Mouse (Mus musculus): ENCODE data around the gene Ube2z.

Gene Ube2z

GRCm38 (mm10) chr11:96058309-96058708 is 6.9 kb downstream of the Ube2z start:
- no peak for DNase-seq (ENCODE audit: low spot score in 2 of 2)

GRCm38 (mm10) chr11:96050854-96051253 is 14.3 kb downstream of the Ube2z start:
- no peak for DNase-seq (ENCODE audit: low spot score in 2 of 2)

DNA sequence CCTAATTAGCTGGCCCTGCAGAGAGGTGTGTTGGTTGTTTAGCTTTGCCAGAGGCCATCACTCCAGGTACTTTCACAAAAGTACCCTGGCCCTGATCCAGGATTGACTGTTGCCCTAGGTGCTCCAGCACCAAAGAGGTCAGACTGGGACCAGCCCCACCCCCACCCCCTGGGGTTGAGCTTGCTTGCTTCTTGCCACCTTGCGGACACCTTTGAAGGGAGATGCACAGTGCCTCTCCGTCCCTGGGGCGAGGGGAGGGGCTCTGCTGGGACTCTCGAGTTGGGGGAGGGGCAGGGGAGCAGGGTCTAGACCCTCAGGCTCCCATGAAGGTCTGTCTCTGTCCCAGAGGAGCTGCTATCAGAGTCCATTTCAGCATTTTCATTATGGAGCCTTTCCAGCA is 15.2 kb downstream of the Ube2z start:
- DNase-seq (ENCODE audit: low spot score in 2 of 2), result no peak

GRCm38 (mm10) chr11:96047469-96048373 is 17.5 kb downstream of the Ube2z start:
- DNase-seq (ENCODE audit: low spot score in 2 of 2), result no peak

GRCm38 (mm10) chr11:96046793-96047192 is 18.4 kb downstream of the Ube2z start:
- DNase-seq (ENCODE audit: low spot score in 2 of 2), result no peak

- no peak for DNase-seq (ENCODE audit: low spot score in 2 of 2)
Observed at GRCm38 (mm10) chr11:96046028-96046427, 19.2 kb downstream of the Ube2z start.

GRCm38 (mm10) chr11:96044803-96045567 is 20.2 kb downstream of the Ube2z start:
- DNase-seq (ENCODE audit: low spot score in 2 of 2), result no peak

- DNase-seq (ENCODE audit: low spot score in 2 of 2), result no peak
Observed at GRCm38 (mm10) chr11:96038560-96038959, 26.6 kb downstream of the Ube2z start.

- no peak for DNase-seq (ENCODE audit: low spot score in 2 of 2)
Observed at GRCm38 (mm10) chr11:96037499-96037898, 27.7 kb downstream of the Ube2z start.

DNA sequence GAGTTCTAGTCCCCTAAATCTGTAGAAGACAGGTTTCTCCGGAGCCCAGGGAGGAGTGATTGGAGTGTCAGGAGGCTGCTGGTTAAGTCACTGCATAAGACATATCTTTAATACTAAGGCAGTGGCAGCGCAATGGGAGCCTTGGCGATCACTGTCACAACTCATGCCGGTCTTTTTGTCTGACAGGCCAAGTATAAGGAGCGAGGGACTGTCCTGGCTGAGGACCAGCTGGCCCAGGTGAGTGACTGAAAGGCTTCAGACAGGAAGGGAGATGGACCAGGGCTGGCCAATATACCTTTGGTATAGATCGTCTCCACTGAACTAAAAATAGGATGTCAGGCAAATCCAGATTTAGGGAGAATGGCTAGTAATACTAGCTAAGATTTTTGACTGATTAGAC is 30.1 kb downstream of the Ube2z start:
- DNase-seq (ENCODE audit: low spot score in 2 of 2), result no peak

DNA sequence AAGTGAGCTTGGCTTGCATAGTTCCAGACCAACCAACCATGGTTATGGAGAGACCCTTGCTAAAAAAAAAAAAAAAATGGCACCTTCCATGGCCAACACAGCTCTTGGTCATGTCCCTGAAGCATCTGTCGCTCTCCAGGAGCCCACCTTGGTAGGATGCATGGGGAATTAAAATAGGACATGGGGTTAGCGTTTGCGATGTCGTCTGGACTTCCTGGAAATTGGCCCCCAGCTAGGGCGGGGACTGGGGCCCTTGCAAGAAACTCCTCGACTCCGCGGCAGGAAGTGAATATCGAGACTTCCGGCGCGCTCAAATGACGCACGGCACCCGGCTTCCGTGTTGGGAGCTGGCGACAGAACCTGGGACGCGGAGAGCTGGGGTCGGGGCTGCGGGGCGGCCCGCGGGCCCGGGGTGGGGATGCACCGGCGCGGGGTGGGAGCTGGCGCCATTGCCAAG is 30.6 kb downstream of the Ube2z start, which contains the start of gene Snf8:
Gene Snf8, plus strand, starts transcription at position 290 of the 457 bp plus-strand sequence.
- peak; percentile 92 to 94 for DNase-seq (ENCODE audit: low spot score in 2 of 2)

GRCm38 (mm10) chr11:96034116-96034515 is 31.1 kb downstream of the Ube2z start:
- no peak for DNase-seq (ENCODE audit: low spot score in 2 of 2)

DNA sequence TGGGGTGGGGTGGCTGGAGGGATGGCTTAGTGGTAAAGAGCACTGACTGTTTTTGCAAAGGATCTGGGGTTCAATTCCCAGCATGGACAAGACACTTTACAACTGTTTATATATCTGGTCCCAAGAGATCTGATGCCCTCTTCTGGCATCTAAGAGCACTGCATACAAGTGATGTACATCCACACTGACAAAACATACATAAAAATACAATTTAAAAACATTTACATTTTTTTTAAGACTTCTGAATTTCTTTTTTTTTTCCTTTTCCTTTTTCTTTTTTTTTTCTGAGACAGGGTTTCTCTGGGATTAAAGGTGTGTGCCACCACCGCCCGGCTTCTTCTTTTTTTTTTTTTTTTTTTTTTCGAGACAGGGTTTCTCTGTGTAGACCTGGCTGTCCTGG is 31.9 kb downstream of the Ube2z start:
- no peak for DNase-seq (ENCODE audit: low spot score in 2 of 2)

GRCm38 (mm10) chr11:96031701-96032100 is 33.5 kb downstream of the Ube2z start:
- no peak for DNase-seq (ENCODE audit: low spot score in 2 of 2)

DNA sequence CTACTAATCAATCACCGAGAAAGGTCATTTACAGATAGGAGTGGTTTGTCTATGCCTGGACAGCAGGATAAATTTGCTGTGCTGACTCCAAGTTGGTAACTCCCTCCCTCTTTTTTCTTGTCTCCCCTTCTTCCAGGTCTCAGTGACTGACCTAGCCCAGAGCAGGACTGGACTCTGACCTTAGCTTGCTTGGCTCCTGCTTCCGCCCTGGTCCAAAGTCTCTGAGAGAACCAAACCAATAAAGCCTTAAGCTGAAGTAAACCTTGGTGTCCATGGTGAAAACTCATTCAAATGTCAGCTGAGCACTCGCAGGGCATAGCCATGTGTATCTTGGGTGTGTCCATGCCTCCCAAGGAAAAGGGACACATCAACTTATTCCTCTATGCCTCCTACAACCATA is 34.6 kb downstream of the Ube2z start:
- DNase-seq (ENCODE audit: low spot score in 2 of 2), result no peak

GRCm38 (mm10) chr11:96028130-96028529 is 37.1 kb downstream of the Ube2z start:
- no peak for DNase-seq (ENCODE audit: low spot score in 2 of 2)

- DNase-seq (ENCODE audit: low spot score in 2 of 2), result no peak
Observed at GRCm38 (mm10) chr11:96020622-96021021, 44.6 kb downstream of the Ube2z start.

DNA sequence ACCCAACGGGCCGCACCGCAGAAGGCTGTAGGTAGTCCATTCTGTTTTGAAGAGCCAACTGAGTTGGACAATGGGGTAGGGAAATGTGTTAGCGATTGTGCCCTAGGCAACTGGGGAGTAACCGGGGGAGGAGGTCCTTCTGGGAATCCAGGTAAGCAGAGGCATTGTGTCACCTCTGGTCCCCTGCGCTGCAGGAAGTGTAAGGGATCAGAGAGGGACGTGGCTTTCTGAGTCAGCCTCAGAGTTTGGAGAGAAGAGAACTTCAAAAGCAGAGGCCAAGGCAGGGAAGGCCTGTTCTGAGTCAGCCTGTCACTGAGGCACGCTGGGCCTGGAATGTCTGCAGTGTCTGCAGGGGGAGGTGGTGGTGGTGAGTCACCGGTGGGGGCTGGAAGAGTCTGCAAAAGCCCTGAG is 47.2 kb downstream of the Ube2z start:
- DNase-seq (ENCODE audit: low spot score in 2 of 2), result no peak

GRCm38 (mm10) chr11:96015421-96015820 is 49.8 kb downstream of the Ube2z start:
- no peak for DNase-seq (ENCODE audit: low spot score in 2 of 2)

GRCm38 (mm10) chr11:96011982-96012381 is 53.2 kb downstream of the Ube2z start:
- no peak for DNase-seq (ENCODE audit: low spot score in 2 of 2)

GRCm38 (mm10) chr11:96008827-96009226 is 56.4 kb downstream of the Ube2z start:
- DNase-seq (ENCODE audit: low spot score in 2 of 2), result no peak

DNA sequence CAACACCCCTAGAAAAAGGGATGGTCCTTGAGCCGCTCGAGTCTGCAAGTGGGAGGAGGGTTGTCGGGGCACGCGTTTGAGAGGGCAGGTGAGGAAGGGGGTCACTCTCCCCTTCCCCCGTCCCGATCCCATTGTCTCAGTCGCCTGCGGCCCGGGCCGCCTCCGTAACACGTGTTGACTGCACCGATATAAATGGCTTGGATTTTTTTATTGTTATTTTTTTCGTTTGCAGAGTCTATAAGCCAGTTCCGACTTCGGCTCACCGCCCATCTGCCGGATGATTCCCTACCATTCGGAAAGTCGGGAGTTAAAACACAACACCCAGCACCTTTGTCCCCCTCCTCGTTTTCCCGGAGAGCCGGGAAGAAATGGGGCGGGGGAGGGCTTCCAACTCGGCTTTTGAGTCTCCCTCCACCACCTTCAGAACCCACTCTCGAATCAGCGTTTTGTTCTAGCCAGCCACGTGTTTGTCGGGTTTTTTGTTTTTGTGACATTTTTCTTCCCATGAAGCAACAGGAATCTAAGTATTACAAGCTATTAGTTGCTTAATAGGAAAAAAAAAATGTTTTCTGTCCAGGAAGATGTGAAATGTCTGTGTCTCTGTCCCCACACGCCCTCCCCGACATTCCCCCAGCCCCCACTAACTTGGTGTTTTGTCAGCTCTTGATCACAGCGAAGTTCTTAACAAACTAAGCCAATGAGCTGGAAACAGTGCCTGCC is 57.5 kb downstream of the Ube2z start:
- no peak for DNase-seq (ENCODE audit: low spot score in 2 of 2)

Measured in frontal cortex, postnatal 25 days (tissue).